Mouse (Mus musculus): ENCODE results near the gene Zfp691. TPM values are rescaled to one million over a fixed set of nuclear protein-coding genes. Genes with fewer than 3 reads are reported as not detected.

Gene Zfp691
- polyA plus RNA-seq (2012; rRNA removed), result 12.9 and 19.1 TPM in 2 replicates

DNA sequence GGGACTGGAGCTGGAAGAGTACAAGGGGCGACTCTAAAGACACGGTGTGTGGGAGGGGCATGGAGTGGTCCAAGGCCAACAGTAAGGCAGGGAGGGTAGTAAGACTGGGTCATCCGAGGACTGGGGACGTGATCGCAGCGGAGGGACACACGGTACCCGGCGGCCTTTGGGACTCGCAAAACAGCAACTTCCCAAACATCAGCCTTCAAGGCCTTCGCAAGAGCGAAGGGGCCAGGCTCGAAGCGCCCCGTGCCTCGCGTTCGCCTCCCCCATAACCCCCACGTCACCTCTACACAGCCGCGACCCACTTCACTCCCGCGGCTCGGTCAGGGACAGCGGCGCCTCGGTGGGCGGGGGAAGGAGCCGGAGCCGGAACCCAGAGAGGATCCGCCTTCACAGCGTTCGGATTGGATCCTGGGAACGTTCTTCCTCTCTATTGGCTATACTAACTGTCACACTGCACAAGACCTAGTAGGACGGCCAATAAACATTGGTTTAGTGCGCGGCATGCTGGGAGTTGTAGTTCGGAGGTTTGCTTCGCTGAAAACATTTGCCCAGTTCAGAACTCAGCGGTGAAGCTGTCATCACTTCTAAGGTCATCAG lies at the start of gene Zfp691:
TSS of gene Zfp691 (minus strand) at position 345 of the 603 bp plus-strand sequence.
- DNase-seq, result peak; percentile 97
- Histone ChIP-seq H3K27me3 (ENCODE audit: control insufficient read depth, insufficient read depth, low read length) (no peaks in the 10 kb centered on the region), H3K36me3 (ENCODE audit: control insufficient read depth, insufficient read depth, low read length) (no peaks in the 10 kb centered on the region), H3K4me3 (ENCODE audit: control insufficient read depth, insufficient read depth, low read length) (peak within 1 kb of the TSS; percentile 82), H3K4me1 (replicated peaks; ENCODE audit: control insufficient read depth, insufficient read depth, low read length) (peaks cover 8% of the 10 kb centered on the region), H3K27ac (ENCODE audit: control insufficient read depth, insufficient read depth, low read length) (no peak within 1 kb of the TSS)
- WGBS, result under 1% methylated on average over 40 of the region's 40 CpGs
- TF ChIP-seq CTCF (IDR thresholded peaks at IDR 0.05; ENCODE audit: borderline replicate concordance, control insufficient read depth, extremely low read depth, insufficient read depth, low read length, poor library complexity) (peak; percentile 45; the same call in 1 of the 2 replicates), POLR2A (IDR thresholded peaks at IDR 0.05; ENCODE audit: control insufficient read depth, extremely low read depth, insufficient read depth, low read length, poor library complexity) (peak; percentile 73; the same call in 1 of the 2 replicates)

GRCm38 (mm10) chr4:119223696-119224095 lies 49.7 kb upstream of the Zfp691 start:
- DNase-seq, result peak; percentile 14
- TF ChIP-seq POLR2A (IDR thresholded peaks at IDR 0.05; ENCODE audit: control insufficient read depth, extremely low read depth, insufficient read depth, low read length, poor library complexity) (no peak), CTCF (IDR thresholded peaks at IDR 0.05; ENCODE audit: borderline replicate concordance, control insufficient read depth, extremely low read depth, insufficient read depth, low read length, poor library complexity) (no peak)
- H3K36me3 ChIP-seq (ENCODE audit: control insufficient read depth, insufficient read depth, low read length), result peaks cover 14% of the 10 kb centered on the region

GRCm38 (mm10) chr4:119218169-119218568 lies 44.2 kb upstream of the Zfp691 start, which contains the start of gene Tmem269:
Gene Tmem269 (minus strand): TSS chr4:119218217.
- TF ChIP-seq POLR2A (IDR thresholded peaks at IDR 0.05; ENCODE audit: control insufficient read depth, extremely low read depth, insufficient read depth, low read length, poor library complexity) (no peak), CTCF (IDR thresholded peaks at IDR 0.05; ENCODE audit: borderline replicate concordance, control insufficient read depth, extremely low read depth, insufficient read depth, low read length, poor library complexity) (no peak)
- no peak for DNase-seq
- Histone ChIP-seq H3K27ac (ENCODE audit: control insufficient read depth, insufficient read depth, low read length) (no peak within 1 kb of the TSS), H3K36me3 (ENCODE audit: control insufficient read depth, insufficient read depth, low read length) (no peaks in the 10 kb centered on the region), H3K27me3 (ENCODE audit: control insufficient read depth, insufficient read depth, low read length) (no peaks in the 10 kb centered on the region), H3K4me1 (replicated peaks; ENCODE audit: control insufficient read depth, insufficient read depth, low read length) (no peaks in the 10 kb centered on the region), H3K4me3 (ENCODE audit: control insufficient read depth, insufficient read depth, low read length) (no peak within 1 kb of the TSS)
- WGBS, result 48% methylated on average over 11 of the region's 11 CpGs

More at GRCm38 (mm10) chr4:119223696-119224095, 49.7 kb upstream of the Zfp691 start:
- WGBS, result 85% methylated on average over 1 of the region's 1 CpGs
- H3K27me3 ChIP-seq (ENCODE audit: control insufficient read depth, insufficient read depth, low read length), result no peaks in the 10 kb centered on the region
- H3K4me3 ChIP-seq (ENCODE audit: control insufficient read depth, insufficient read depth, low read length), result no peak overlapping the region
- H3K27ac ChIP-seq (ENCODE audit: control insufficient read depth, insufficient read depth, low read length), result no peak overlapping the region
- no peaks in the 10 kb centered on the region for H3K4me1 ChIP-seq (replicated peaks; ENCODE audit: control insufficient read depth, insufficient read depth, low read length)

GRCm38 (mm10) chr4:119216667-119217066 lies 42.7 kb upstream of the Zfp691 start:
- no peak for DNase-seq
- Histone ChIP-seq H3K4me1 (replicated peaks; ENCODE audit: control insufficient read depth, insufficient read depth, low read length) (no peaks in the 10 kb centered on the region), H3K36me3 (ENCODE audit: control insufficient read depth, insufficient read depth, low read length) (no peaks in the 10 kb centered on the region), H3K4me3 (ENCODE audit: control insufficient read depth, insufficient read depth, low read length) (no peak overlapping the region), H3K27me3 (ENCODE audit: control insufficient read depth, insufficient read depth, low read length) (no peaks in the 10 kb centered on the region), H3K27ac (ENCODE audit: control insufficient read depth, insufficient read depth, low read length) (no peak overlapping the region)
- 78% methylated on average over 8 of the region's 8 CpGs for WGBS
- TF ChIP-seq POLR2A (IDR thresholded peaks at IDR 0.05; ENCODE audit: control insufficient read depth, extremely low read depth, insufficient read depth, low read length, poor library complexity), result no peak
- TF ChIP-seq CTCF (IDR thresholded peaks at IDR 0.05; ENCODE audit: borderline replicate concordance, control insufficient read depth, extremely low read depth, insufficient read depth, low read length, poor library complexity), result no peak

DNA sequence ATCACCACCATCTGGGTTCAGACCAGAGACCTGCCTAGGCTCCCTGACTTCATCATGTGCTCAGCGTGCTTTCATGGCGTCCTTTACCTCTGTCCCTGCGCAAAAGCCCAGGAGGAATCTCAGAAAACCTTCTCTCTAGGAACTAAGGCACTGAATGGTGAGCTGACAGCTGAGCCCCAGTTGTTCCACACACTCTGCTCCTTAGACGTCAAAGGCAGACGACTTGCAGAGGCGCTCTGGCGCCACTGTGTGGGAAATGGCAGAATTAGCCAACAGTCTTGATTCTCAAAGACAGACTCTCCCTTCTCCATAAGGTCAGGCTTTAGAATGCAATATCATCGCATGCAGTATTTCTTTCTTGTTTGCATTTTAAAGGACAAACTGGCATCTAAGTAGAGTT lies 30.7 kb upstream of the Zfp691 start:
- Histone ChIP-seq H3K36me3 (ENCODE audit: control insufficient read depth, insufficient read depth, low read length) (peaks cover 6% of the 10 kb centered on the region; the same call in 1 of the 2 replicates), H3K4me1 (replicated peaks; ENCODE audit: control insufficient read depth, insufficient read depth, low read length) (no peaks in the 10 kb centered on the region), H3K27ac (ENCODE audit: control insufficient read depth, insufficient read depth, low read length) (no peak overlapping the region), H3K4me3 (ENCODE audit: control insufficient read depth, insufficient read depth, low read length) (no peak overlapping the region), H3K27me3 (ENCODE audit: control insufficient read depth, insufficient read depth, low read length) (no peaks in the 10 kb centered on the region)
- peak; percentile 51 for DNase-seq
- WGBS, result 28% methylated on average over 8 of the region's 8 CpGs
- TF ChIP-seq POLR2A (IDR thresholded peaks at IDR 0.05; ENCODE audit: control insufficient read depth, extremely low read depth, insufficient read depth, low read length, poor library complexity) (no peak), CTCF (IDR thresholded peaks at IDR 0.05; ENCODE audit: borderline replicate concordance, control insufficient read depth, extremely low read depth, insufficient read depth, low read length, poor library complexity) (no peak)

- 96% methylated on average over 6 of the region's 6 CpGs for WGBS
- peaks cover 6% of the 10 kb centered on the region; the same call in 1 of the 2 replicates for H3K36me3 ChIP-seq (ENCODE audit: control insufficient read depth, insufficient read depth, low read length)
- DNase-seq, result no peak
- TF ChIP-seq CTCF (IDR thresholded peaks at IDR 0.05; ENCODE audit: borderline replicate concordance, control insufficient read depth, extremely low read depth, insufficient read depth, low read length, poor library complexity), result no peak
- peaks cover 9% of the 10 kb centered on the region for H3K4me1 ChIP-seq (replicated peaks; ENCODE audit: control insufficient read depth, insufficient read depth, low read length)
- no peak overlapping the region for H3K27ac ChIP-seq (ENCODE audit: control insufficient read depth, insufficient read depth, low read length)
- no peaks in the 10 kb centered on the region for H3K27me3 ChIP-seq (ENCODE audit: control insufficient read depth, insufficient read depth, low read length)
- H3K4me3 ChIP-seq (ENCODE audit: control insufficient read depth, insufficient read depth, low read length), result no peak overlapping the region
Measured at GRCm38 (mm10) chr4:119198105-119198504, 24.1 kb upstream of the Zfp691 start.

All from thymus, adult 2 months (tissue).